Mouse (Mus musculus) liver, embryonic 14.5 days (tissue): ENCODE measurements around the gene Rfx3. TPM values are rescaled to one million over a fixed set of nuclear protein-coding genes. Genes with fewer than 3 reads are reported as not detected.
A peak's percentile ranks its signal among the peaks of the same experiment; 100 is the strongest.

ENCODE experiments used
- ATAC-seq: fragments of 200-750 bp; cut with Nextera tagmentation; 2 replicates; pipeline ENCODE4 v1.8.0; 2017; ENCODE audit warnings: moderate number of reproducible peaks, mild to moderate bottlenecking, moderate library complexity; ENCODE audit not compliant: insufficient read depth
- DNase-seq, 3 experiments: peaks; one replicate each; pipeline ENCODE4 v3.0.0-alpha.2; 2012 to 2013; ENCODE audit warnings: low read depth in 3 of 3, low spot score in 3 of 3
- H3K27ac ChIP-seq: fragments of 300-500 bp; sonication (generic); 2 replicates; pipeline ENCODE4 v1.5.1; 2014; ENCODE audit warnings: moderate library complexity, mild to moderate bottlenecking, control low read depth, inconsistent platforms
- H3K27me3 ChIP-seq: fragments of 300-500 bp; sonication (generic); 2 replicates; pipeline ENCODE4 v1.6.1; 2014; ENCODE audit warnings: mild to moderate bottlenecking, low read length, moderate library complexity; ENCODE audit not compliant: control insufficient read depth, insufficient read depth
- H3K36me3 ChIP-seq: fragments of 300-500 bp; sonication (generic); replicated peaks from 2 replicates; pipeline ENCODE4 v1.6.1; 2014; ENCODE audit warnings: low read depth; ENCODE audit not compliant: control insufficient read depth, insufficient read depth
- H3K4me1 ChIP-seq, 2 experiments: fragments of 200-500 bp in 1 of 2; fragments of 300-500 bp in 1 of 2; sonication (generic) in 1 of 2; replicated peaks; 2 replicates each; pipeline ENCODE4 v1.6.1; 2012 to 2014; ENCODE audit warnings: antibody characterized with exemption in 1 of 2, inconsistent platforms in 1 of 2, low read length in 1 of 2; ENCODE audit not compliant: control insufficient read depth in 2 of 2, insufficient read depth in 2 of 2
- H3K4me2 ChIP-seq: fragments of 300-500 bp; sonication (generic); 2 replicates; pipeline ENCODE4 v1.6.1; 2014; ENCODE audit warnings: low read depth, mild to moderate bottlenecking, control low read depth, moderate library complexity
- H3K4me3 ChIP-seq, 2 experiments: fragments of 200-500 bp in 1 of 2; fragments of 300-500 bp in 1 of 2; sonication (generic) in 1 of 2; 2 replicates each; pipeline ENCODE4 v1.5.1; 2012 to 2014; ENCODE audit warnings: low read depth in 2 of 2, low read length in 2 of 2, mild to moderate bottlenecking in 2 of 2, control low read depth in 1 of 2, inconsistent platforms in 1 of 2, moderate library complexity in 1 of 2; ENCODE audit not compliant: insufficient read depth in 1 of 2
- H3K9ac ChIP-seq: fragments of 300-500 bp; sonication (generic); replicated peaks from 2 replicates; pipeline ENCODE4 v1.6.1; 2014; ENCODE audit warnings: mild to moderate bottlenecking, control low read depth, moderate library complexity
- H3K9me3 ChIP-seq: fragments of 300-500 bp; sonication (generic); 2 replicates; pipeline ENCODE4 v1.6.1; 2016; ENCODE audit warnings: low read length, mixed read lengths; ENCODE audit not compliant: control insufficient read depth
- CTCF ChIP-seq: IDR thresholded peaks from 2 replicates; pipeline ENCODE4 v1.5.1; 2016; ENCODE audit warnings: antibody characterized with exemption, low read depth, control low read depth
- EP300 ChIP-seq: IDR thresholded peaks from 2 replicates; pipeline ENCODE4 v1.6.1; 2016; ENCODE audit warnings: antibody characterized with exemption, low read depth
- WGBS: fragments of 180-500 bp; shearing (Covaris S2); extraction: QIAGEN DNeasy Blood & Tissue Kit; methylation state at CpG from one replicate; pipeline ENCODE4 v1.1.7; 2014; ENCODE audit not compliant: insufficient replicate concordance; 5-methylcytosine and 5-hydroxymethylcytosine counted together
- polyA plus RNA-seq, 2 experiments: library from polyadenylated mRNA; depleted of rRNA in 1 of 2; stranded (reverse) in 1 of 2; unstranded in 1 of 2; fragments of >200 nt; fragmentation: Nextera tagmentation in 1 of 2; extraction: Ambion mirVana in 1 of 2; gene quantifications; 2 replicates each; pipeline versions ENCODE4 v1.2.1 to v1.2.3; 2012 to 2014

Rfx3 gene
- polyA plus RNA-seq, 2 experiments: 0.78 to 1.5 TPM

- WGBS: 14% methylated on average over 1 of the region's 1 CpGs
- no peaks in the 10 kb centered on the region for H3K27me3 ChIP-seq
- no peak for DNase-seq
- H3K9me3 ChIP-seq: no peaks in the 10 kb centered on the region
- TF ChIP-seq CTCF (no peak), EP300 (no peak)
- ATAC-seq: no peak
- no peak overlapping the region for H3K4me2 ChIP-seq
- no peak overlapping the region for H3K27ac ChIP-seq
- H3K9ac ChIP-seq: no peak overlapping the region
- H3K36me3 ChIP-seq: no peaks in the 10 kb centered on the region
- H3K4me1 ChIP-seq: no peaks in the 10 kb centered on the region
- H3K4me3 ChIP-seq: no peak overlapping the region
Measured at GRCm38 (mm10) chr19:27832448-27832847, 178.5 kb downstream of the Rfx3 start.

DNA sequence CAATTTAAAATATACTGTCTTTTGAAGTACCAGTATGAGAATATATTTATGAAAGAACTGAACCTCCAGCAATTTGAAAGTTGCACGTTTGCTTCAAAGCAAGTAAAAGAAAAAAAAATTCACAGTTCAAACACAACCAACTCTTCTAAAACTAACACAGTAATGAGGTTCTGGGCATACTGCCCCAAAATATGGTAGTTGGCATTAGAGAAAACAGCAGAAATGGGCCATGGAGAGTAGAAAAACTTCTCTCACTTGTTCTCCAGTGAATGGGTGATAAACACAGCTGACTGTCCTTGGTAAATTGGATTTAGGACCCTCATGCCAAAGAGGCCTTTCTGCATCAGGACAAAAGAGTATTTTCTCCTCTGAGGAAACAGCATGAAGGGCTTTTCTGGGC is 182.7 kb downstream of the Rfx3 start:
- no peak for DNase-seq
- Histone ChIP-seq H3K9me3 (no peaks in the 10 kb centered on the region), H3K4me2 (no peak overlapping the region), H3K27ac (no peak overlapping the region), H3K27me3 (no peaks in the 10 kb centered on the region), H3K36me3 (no peaks in the 10 kb centered on the region), H3K4me3 (no peak overlapping the region), H3K4me1 (no peaks in the 10 kb centered on the region), H3K9ac (no peak overlapping the region)
- ATAC-seq: no peak
- WGBS: 56% methylated on average over 1 of the region's 1 CpGs
- no peak for TF ChIP-seq EP300
- no peak for TF ChIP-seq CTCF

DNA sequence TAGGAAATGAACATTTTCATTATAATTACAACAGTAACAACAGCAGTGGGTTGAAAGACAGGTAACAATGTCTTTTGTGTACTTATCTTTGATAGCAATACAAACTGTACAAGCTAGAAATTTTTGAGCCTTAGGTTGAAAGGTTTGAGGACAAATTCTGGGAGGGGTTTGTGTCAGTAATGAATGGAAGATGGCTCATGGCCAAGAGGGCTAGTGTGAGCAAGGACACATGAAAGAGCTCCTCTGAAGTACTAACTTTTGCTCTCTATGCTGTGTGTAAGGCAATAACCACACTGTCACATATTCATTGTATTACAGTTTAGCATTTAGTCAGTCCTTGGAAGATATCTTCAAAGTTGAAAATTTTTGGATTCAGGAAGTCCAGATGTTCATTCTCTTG is 193.3 kb downstream of the Rfx3 start:
- no peak overlapping the region for H3K4me2 ChIP-seq
- no peaks in the 10 kb centered on the region for H3K9me3 ChIP-seq
- no peaks in the 10 kb centered on the region for H3K4me1 ChIP-seq
- no peaks in the 10 kb centered on the region for H3K27me3 ChIP-seq
- no peak overlapping the region for H3K9ac ChIP-seq
- ATAC-seq: no peak
- H3K36me3 ChIP-seq: no peaks in the 10 kb centered on the region
- H3K4me3 ChIP-seq: no peak overlapping the region
- DNase-seq: no peak
- H3K27ac ChIP-seq: no peak overlapping the region
- TF ChIP-seq EP300: no peak
- TF ChIP-seq CTCF: no peak

- no peak overlapping the region for H3K4me3 ChIP-seq
- H3K4me2 ChIP-seq: no peak overlapping the region
- TF ChIP-seq EP300: no peak
- peak; percentile 78 for TF ChIP-seq CTCF
- H3K9ac ChIP-seq: no peak overlapping the region
- WGBS: 40% methylated on average over 4 of the region's 4 CpGs
- H3K36me3 ChIP-seq: no peaks in the 10 kb centered on the region
- H3K27me3 ChIP-seq: no peaks in the 10 kb centered on the region
- peak; percentile 24 to 47 (median 35) for DNase-seq
- peak; percentile 45; the same call in 1 of the 2 replicates for ATAC-seq
- H3K9me3 ChIP-seq: no peaks in the 10 kb centered on the region
- no peaks in the 10 kb centered on the region for H3K4me1 ChIP-seq
- H3K27ac ChIP-seq: no peak overlapping the region
Measured at GRCm38 (mm10) chr19:27780030-27780429, 230.9 kb downstream of the Rfx3 start.

- no peak overlapping the region for H3K4me3 ChIP-seq
- ATAC-seq (no peak), DNase-seq (no peak)
- no peaks in the 10 kb centered on the region for H3K4me1 ChIP-seq
- H3K9me3 ChIP-seq: no peaks in the 10 kb centered on the region
- H3K9ac ChIP-seq: no peak overlapping the region
- WGBS: 77% methylated on average over 8 of the region's 8 CpGs
- no peak for TF ChIP-seq CTCF
- no peak for TF ChIP-seq EP300
- no peaks in the 10 kb centered on the region for H3K36me3 ChIP-seq
- no peaks in the 10 kb centered on the region for H3K27me3 ChIP-seq
- H3K4me2 ChIP-seq: no peak overlapping the region
- H3K27ac ChIP-seq: no peak overlapping the region
Measured at GRCm38 (mm10) chr19:27770716-27771265, 240.2 kb downstream of the Rfx3 start.
